Mouse (Mus musculus) embryo, embryonic 10.5 days (tissue): Measurements from ENCODE around the gene Hhipl1.

Source experiments
- DNase-seq: peaks from one replicate; pipeline ENCODE4 v3.0.0-alpha.2; 2015; ENCODE audit warnings: low spot score

Gene Hhipl1

GRCm38 (mm10) chr12:108313244-108313772 lies 7.2 kb downstream of the Hhipl1 start:
- no peak for DNase-seq

GRCm38 (mm10) chr12:108315818-108316217 lies 9.7 kb downstream of the Hhipl1 start:
- DNase-seq, result no peak

GRCm38 (mm10) chr12:108316655-108317054 lies 10.6 kb downstream of the Hhipl1 start:
- DNase-seq, result no peak

- DNase-seq, result peak; percentile 69
These were observed 11.2 kb downstream of the Hhipl1 start for GRCm38 (mm10) chr12:108317201-108317738.

DNA sequence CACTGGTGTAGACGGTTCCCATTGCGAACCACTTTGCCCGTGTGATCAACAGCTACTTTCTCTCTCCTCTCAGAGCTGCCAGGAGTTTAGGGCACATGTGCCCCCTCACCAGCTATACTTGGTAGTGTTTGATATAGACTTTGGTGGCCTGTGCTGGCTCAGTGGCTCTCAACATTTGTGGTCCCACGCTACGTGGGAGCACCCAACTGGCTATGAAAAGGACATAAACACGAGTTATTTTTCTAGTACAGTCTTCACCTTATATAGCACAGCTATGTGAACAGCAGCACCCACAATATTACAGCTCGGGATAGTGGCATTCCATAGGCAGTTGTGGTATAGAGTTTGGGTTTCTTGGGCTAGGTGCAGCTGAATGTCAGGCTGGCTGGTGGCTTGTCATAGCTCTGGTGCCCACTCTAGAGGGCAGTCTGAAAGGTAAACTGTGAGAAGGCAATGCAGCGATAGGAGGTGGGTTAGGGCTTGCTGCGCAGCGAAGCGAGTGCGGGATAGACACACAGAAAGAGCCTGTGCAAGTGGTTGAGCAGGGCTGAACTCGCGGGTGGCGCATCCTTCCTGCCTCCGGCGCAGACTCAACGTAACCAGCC lies 11.9 kb downstream of the Hhipl1 start:
- no peak for DNase-seq

GRCm38 (mm10) chr12:108318499-108318898 lies 12.4 kb downstream of the Hhipl1 start:
- DNase-seq, result no peak

DNA sequence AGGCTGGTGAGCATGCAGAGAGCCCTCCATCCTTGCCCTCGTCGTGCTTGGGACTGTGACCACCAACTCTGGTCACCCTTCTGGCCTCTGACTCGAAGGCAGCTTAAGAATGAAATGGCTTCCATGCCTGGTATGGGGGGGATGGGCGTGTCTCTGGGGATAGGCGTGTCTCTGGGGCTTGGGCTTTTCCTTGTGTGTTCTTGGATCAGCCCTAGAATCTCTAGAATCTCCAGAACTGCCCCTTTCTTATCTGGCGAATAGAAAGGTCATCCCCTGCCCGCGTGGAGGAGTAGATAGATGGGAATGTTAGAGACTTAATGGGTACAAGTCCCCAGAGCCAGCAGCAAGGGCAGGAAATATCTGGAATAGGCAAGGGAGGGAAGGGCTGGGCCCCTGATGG lies 14.0 kb downstream of the Hhipl1 start:
- DNase-seq, result peak; percentile 73

GRCm38 (mm10) chr12:108326401-108326800 lies 20.3 kb downstream of the Hhipl1 start:
- DNase-seq, result no peak

DNA sequence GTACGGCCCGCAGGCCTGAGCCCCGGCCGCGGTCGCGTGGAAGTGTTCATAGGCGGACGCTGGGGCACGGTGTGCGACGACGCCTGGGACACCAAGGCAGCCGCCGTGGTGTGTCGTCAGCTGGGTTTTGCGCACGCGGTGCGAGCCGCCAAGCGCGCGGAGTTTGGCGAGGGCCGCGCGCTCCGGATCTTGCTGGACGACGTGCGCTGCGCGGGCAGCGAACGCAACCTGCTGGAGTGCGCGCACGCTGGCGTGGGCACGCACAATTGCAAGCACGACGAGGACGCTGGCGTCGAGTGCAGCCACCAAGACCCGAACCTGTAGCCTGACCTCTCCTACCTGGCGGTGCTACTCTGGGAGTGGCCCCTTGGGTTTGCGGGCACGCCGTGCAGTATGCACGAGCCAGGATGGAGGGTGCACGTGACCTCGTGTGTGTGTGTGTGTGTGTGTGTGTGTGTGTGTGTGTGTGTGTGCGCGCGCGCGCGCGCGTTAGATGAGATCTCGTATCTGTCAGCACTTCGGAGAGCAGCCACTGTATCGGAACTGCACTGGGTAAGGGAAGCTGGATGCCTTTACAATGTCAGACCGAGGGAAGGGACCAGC lies 21.9 kb downstream of the Hhipl1 start:
- peak; percentile 65 for DNase-seq

- DNase-seq, result peak; percentile 93
These were observed 27.0 kb downstream of the Hhipl1 start for GRCm38 (mm10) chr12:108333056-108333455.

GRCm38 (mm10) chr12:108333481-108333882 lies 27.4 kb downstream of the Hhipl1 start:
- DNase-seq, result no peak

- DNase-seq, result peak; percentile 100
These were observed 27.9 kb downstream of the Hhipl1 start, which contains the start of gene Cyp46a1 for GRCm38 (mm10) chr12:108333895-108334445. TSS of gene Cyp46a1 (plus strand) at chr12:108334381.

DNA sequence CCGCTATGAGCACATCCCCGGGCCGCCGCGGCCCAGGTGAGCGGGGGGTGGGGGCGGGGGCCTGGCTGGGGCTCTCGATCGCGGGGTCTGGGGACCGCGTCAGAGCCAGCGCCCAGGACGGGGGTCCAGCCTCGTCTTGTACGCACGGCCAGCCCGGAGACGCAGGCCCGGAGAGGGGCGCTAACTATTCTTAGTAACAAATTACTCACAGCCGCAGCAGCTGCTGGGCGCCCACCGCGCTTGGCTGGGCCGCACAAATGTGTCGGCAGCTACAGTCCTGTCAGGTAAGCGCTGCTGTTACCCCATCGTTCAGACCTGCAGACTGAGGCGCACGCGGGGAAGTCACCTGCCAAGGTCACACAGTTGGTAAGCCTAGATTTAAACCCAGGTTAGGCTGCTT lies 28.5 kb downstream of the Hhipl1 start:
- no peak for DNase-seq

- DNase-seq, result peak; percentile 79
These were observed 32.6 kb downstream of the Hhipl1 start for GRCm38 (mm10) chr12:108338572-108339190.

- DNase-seq, result no peak
These were observed 42.1 kb downstream of the Hhipl1 start for GRCm38 (mm10) chr12:108348151-108348550.

GRCm38 (mm10) chr12:108349026-108349425 lies 43.0 kb downstream of the Hhipl1 start:
- no peak for DNase-seq

- DNase-seq, result no peak
These were observed 44.9 kb downstream of the Hhipl1 start for GRCm38 (mm10) chr12:108350931-108351330.

DNA sequence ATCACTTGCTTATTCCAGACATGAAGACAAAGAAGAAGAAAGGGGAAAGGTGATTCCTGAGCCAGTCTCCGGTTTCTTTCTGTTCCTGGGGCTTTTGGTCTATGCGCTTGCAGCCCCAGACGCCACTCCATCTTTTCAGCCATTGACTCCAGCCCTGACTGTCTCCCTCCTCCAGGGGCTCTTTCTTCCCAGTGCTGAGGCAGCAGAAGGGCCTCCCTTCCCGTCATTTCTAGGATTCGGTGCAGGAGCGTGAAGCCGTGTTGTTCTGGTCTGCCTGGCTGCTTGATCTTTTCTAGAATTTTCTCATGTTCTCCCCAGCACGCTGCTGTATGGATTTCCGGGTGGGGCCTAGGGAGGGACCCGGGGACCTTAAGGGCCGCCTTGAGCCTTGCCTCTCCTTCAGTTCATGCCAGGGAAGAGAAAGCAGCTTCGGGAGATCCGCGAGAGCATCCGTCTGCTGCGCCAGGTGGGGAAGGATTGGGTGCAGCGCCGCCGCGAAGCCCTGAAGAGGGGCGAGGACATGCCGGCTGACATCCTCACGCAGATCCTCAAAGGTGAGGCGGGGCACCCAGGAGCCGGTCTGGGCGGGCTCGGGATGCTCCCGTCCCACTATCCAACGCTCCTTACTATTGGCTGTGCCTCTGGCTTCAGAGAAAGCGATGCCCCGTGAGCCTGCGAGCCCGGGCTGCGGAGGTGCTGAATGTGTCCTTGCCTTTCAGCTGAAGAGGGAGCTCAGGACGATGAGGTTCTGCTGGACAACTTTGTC lies 46.5 kb downstream of the Hhipl1 start:
- DNase-seq, result peak; percentile 44

DNA sequence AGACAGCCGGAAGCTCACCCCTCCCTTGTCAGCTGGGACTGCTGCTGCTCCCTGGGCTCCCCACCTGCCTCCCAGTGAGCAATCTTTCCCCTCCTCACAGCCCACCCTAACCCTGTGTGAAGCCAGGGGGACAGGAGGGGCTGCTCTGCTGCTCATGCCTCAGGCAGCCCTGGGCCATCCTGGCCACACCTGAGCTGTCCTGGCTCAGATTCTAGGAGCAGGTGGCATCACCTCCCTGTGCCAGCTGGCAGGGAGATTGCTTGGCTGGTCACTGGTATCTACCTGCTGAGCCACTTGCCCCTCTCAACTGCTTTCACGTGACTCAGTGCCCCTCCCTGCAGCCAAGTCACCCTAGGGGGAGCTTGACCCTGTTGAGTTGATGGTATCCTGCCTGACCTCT lies 48.2 kb downstream of the Hhipl1 start:
- no peak for DNase-seq

GRCm38 (mm10) chr12:108355271-108355670 lies 49.2 kb downstream of the Hhipl1 start:
- no peak for DNase-seq

GRCm38 (mm10) chr12:108355986-108356385 lies 49.9 kb downstream of the Hhipl1 start:
- no peak for DNase-seq

- DNase-seq, result peak; percentile 91
These were observed 57.7 kb downstream of the Hhipl1 start for GRCm38 (mm10) chr12:108363796-108364195.
